Mouse (Mus musculus) liver, embryonic 14.5 days (tissue): ENCODE data around the gene Galnt16.

Experiments
- CTCF ChIP-seq: IDR thresholded peaks from 2 replicates; pipeline ENCODE4 v1.5.1; 2016; ENCODE audit warnings: antibody characterized with exemption, low read depth, control low read depth
- EP300 ChIP-seq: IDR thresholded peaks from 2 replicates; pipeline ENCODE4 v1.6.1; 2016; ENCODE audit warnings: antibody characterized with exemption, low read depth

DNA sequence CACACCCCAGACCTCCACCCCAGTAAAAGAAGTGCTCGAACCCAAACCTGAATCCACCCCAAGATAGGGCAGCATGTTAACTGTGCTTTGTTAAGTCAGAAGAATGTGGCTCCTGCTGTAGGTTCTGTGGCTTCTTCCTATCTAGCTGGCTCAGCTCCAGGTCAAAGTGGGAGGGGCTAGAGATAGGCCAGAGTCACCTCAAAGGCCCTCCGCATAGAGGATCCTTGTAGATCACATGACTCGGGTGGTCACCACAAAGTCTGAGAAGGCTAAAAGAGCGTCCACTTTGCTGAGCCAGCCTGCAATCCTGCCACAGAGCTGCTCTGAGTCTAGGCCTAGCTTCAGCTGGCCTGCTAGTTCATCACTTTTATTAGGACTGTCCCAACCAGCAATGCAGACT, 76.1 kb downstream of the Galnt16 start:
- TF ChIP-seq CTCF (no peak), EP300 (no peak)
